Comparison of ENCODE assay signal across 16 mouse cellular contexts in the genomic region with DNA sequence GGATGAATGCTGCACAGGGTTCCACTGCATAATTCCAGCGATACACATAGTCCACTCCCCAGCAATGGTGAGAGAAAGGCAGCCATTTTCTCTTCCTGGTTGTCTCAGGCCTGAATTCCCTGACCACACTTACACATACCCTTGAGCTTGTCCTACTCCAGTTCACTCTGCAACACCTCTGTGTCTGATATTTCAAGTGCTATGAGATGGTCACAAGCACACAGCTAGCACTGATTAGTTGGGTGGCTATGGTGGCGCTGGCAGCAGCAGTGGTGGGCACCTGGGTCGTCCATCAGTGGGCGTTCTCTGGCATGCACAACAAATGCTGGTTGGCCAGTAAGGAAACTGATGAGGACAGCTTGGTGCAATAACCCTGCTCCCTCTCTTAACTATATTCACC. TPM values are rescaled to one million over a fixed set of nuclear protein-coding genes. Genes with fewer than 3 reads are reported as not detected.
"Had no signal": no experiment of that assay in that cellular context is flagged by ENCODE, and none has a peak within 500 bp of the region (broad histone marks: within the 10 kb centered on the region; RNA-seq: fewer than 3 reads in every experiment).

No protein-coding gene starts in this region.

- H3K27me3 ChIP-seq: limb, embryonic 12.5 days; midbrain, embryonic 12.5 days; neural tube, embryonic 13.5 days had no signal

- H3K9me3 ChIP-seq: neural tube, embryonic 13.5 days had no signal

- H3K9ac ChIP-seq: limb, embryonic 12.5 days; liver, embryonic 14.5 days; midbrain, embryonic 12.5 days; neural tube, embryonic 13.5 days had no signal

- H3K36me3 ChIP-seq: midbrain, embryonic 12.5 days; neural tube, embryonic 13.5 days had no signal

- ATAC-seq: midbrain, embryonic 16.5 days had no signal

- H3K4me3 ChIP-seq: left cerebral cortex, adult 2 months; limb, embryonic 12.5 days; midbrain, embryonic 12.5 days; neural tube, embryonic 13.5 days had no signal

- H3K4me2 ChIP-seq: limb, embryonic 12.5 days; midbrain, embryonic 12.5 days; neural tube, embryonic 13.5 days had no signal

- DNase-seq: kidney, postnatal 14 days; lung, adult 2 months; lung, postnatal 10 days; lung, postnatal 4 days; retina, postnatal 1 day; right cerebral cortex, postnatal 4 days; spleen, adult 18-20 months; thymus, adult 18-20 months; thymus, postnatal 14 days had no signal

- H3K4me1 ChIP-seq: midbrain, embryonic 12.5 days had no signal

- H3K27ac ChIP-seq: left cerebral cortex, adult 2 months; liver, embryonic 14.5 days; midbrain, embryonic 12.5 days; neural tube, embryonic 13.5 days had no signal

RNA-seq across cellular contexts. Expression of a gene that starts 45.5 kb away (rescaled TPM):
- total RNA-seq: megakaryocyte-erythroid progenitor cell, adult 5-6 weeks had no signal
